Mouse (Mus musculus) midbrain, embryonic 16.5 days (tissue): Measurements from ENCODE around the gene Nat8f4. TPM values are rescaled to one million over a fixed set of nuclear protein-coding genes. Genes with fewer than 3 reads are reported as not detected.
"Not testable (repeated sequence)": the region's sequence is repeated elsewhere in the genome, so short reads cannot be mapped to it uniquely, and the experiment has no call there.

ENCODE experiments used
- ATAC-seq: fragments of 200-750 bp; cut with Nextera tagmentation; 2 replicates; pipeline ENCODE4 v1.8.0; 2017; ENCODE audit warnings: moderate TSS enrichment
- H3K27ac ChIP-seq: fragments of 300-500 bp; sonication (generic); 2 replicates; pipeline ENCODE4 v1.5.1; 2014; ENCODE audit warnings: mild to moderate bottlenecking, low read length, mixed read lengths
- H3K27me3 ChIP-seq: fragments of 300-500 bp; sonication (generic); 2 replicates; pipeline ENCODE4 v1.6.1; 2014; ENCODE audit warnings: low read depth, low read length, mixed read lengths; ENCODE audit not compliant: control insufficient read depth, insufficient read depth
- H3K36me3 ChIP-seq: fragments of 300-500 bp; sonication (generic); 2 replicates; pipeline ENCODE4 v1.6.1; 2014; ENCODE audit warnings: mild to moderate bottlenecking, low read length, moderate library complexity, mixed read lengths; ENCODE audit not compliant: control insufficient read depth, insufficient read depth
- H3K4me1 ChIP-seq: fragments of 300-500 bp; sonication (generic); 2 replicates; pipeline ENCODE4 v1.6.1; 2014; ENCODE audit warnings: mild to moderate bottlenecking, low read length, mixed read lengths; ENCODE audit not compliant: control insufficient read depth, insufficient read depth
- H3K4me2 ChIP-seq: fragments of 300-500 bp; sonication (generic); 2 replicates; pipeline ENCODE4 v1.6.1; 2014; ENCODE audit warnings: mild to moderate bottlenecking, low read length, mixed read lengths
- H3K4me3 ChIP-seq: fragments of 300-500 bp; sonication (generic); 2 replicates; pipeline ENCODE4 v1.5.1; 2014; ENCODE audit warnings: low read depth, mild to moderate bottlenecking, low read length, moderate library complexity, mixed read lengths
- H3K9ac ChIP-seq: fragments of 300-500 bp; sonication (generic); 2 replicates; pipeline ENCODE4 v1.6.1; 2014; ENCODE audit warnings: low read depth, low read length, mixed read lengths
- H3K9me3 ChIP-seq: fragments of 300-500 bp; sonication (generic); replicated peaks from 2 replicates; pipeline ENCODE4 v1.6.1; 2014; ENCODE audit warnings: mild to moderate bottlenecking, low read length, mixed read lengths; ENCODE audit not compliant: control insufficient read depth, poor library complexity, severe bottlenecking
- WGBS: fragments of 180-500 bp; shearing (Covaris S2); extraction: QIAGEN DNeasy Blood & Tissue Kit; methylation state at CpG from one replicate; pipeline ENCODE4 v1.1.7; 2014; 5-methylcytosine and 5-hydroxymethylcytosine counted together
- polyA plus RNA-seq: library from polyadenylated mRNA; unstranded; fragments of >200 nt; fragmentation: Nextera tagmentation; extraction: Ambion mirVana; gene quantifications from 2 replicates; pipeline ENCODE4 v1.2.1, GENCODE M21; 2015

Gene Nat8f4
- polyA plus RNA-seq, 1 experiment from 2014 or later, result 7.0 TPM

- H3K4me2 ChIP-seq, result no peak overlapping the region
- H3K4me3 ChIP-seq, result no peak overlapping the region
- no peak for ATAC-seq
- H3K27me3 ChIP-seq, result no peaks in the 10 kb centered on the region
- H3K9me3 ChIP-seq, result no peaks in the 10 kb centered on the region
- 87% methylated on average over 9 of the region's 9 CpGs for WGBS
- no peak overlapping the region for H3K9ac ChIP-seq
- no peaks in the 10 kb centered on the region for H3K4me1 ChIP-seq
- H3K27ac ChIP-seq, result no peak overlapping the region
- H3K36me3 ChIP-seq, result peaks cover 31% of the 10 kb centered on the region
These were observed 23.1 kb upstream of the Nat8f4 start for GRCm38 (mm10) chr6:85927476-85928464.

GRCm38 (mm10) chr6:85926709-85927108 is 22.0 kb upstream of the Nat8f4 start:
- H3K4me3 ChIP-seq, result no peak overlapping the region
- peaks cover 33% of the 10 kb centered on the region for H3K36me3 ChIP-seq
- no peak overlapping the region for H3K4me2 ChIP-seq
- ATAC-seq, result no peak
- H3K9ac ChIP-seq, result no peak overlapping the region
- 85% methylated on average over 1 of the region's 1 CpGs for WGBS
- H3K27me3 ChIP-seq, result no peaks in the 10 kb centered on the region
- no peaks in the 10 kb centered on the region for H3K9me3 ChIP-seq
- H3K4me1 ChIP-seq, result no peaks in the 10 kb centered on the region
- no peak overlapping the region for H3K27ac ChIP-seq

GRCm38 (mm10) chr6:85923643-85924042 is 19.0 kb upstream of the Nat8f4 start:
- Histone ChIP-seq H3K9ac (no peak overlapping the region), H3K9me3 (no peaks in the 10 kb centered on the region), H3K27ac (no peak overlapping the region), H3K4me2 (no peak overlapping the region), H3K4me3 (no peak overlapping the region), H3K4me1 (no peaks in the 10 kb centered on the region), H3K36me3 (peaks cover 26% of the 10 kb centered on the region), H3K27me3 (no peaks in the 10 kb centered on the region)
- no peak for ATAC-seq
- 100% methylated on average over 1 of the region's 1 CpGs for WGBS

- H3K27ac ChIP-seq, result no peak overlapping the region
- no peak overlapping the region for H3K9ac ChIP-seq
- no peak overlapping the region for H3K4me3 ChIP-seq
- H3K4me1 ChIP-seq, result peaks cover 11% of the 10 kb centered on the region
- H3K4me2 ChIP-seq, result no peak overlapping the region
- H3K27me3 ChIP-seq, result no peaks in the 10 kb centered on the region
- no peaks in the 10 kb centered on the region for H3K9me3 ChIP-seq
- no peak for ATAC-seq
- 88% methylated on average over 4 of the region's 4 CpGs for WGBS
- H3K36me3 ChIP-seq, result peaks cover 7% of the 10 kb centered on the region
These were observed 14.7 kb upstream of the Nat8f4 start for GRCm38 (mm10) chr6:85919401-85919800.

- ATAC-seq, H3K9me3 ChIP-seq, H3K27ac ChIP-seq, H3K9ac ChIP-seq, H3K36me3 ChIP-seq, H3K27me3 ChIP-seq, H3K4me3 ChIP-seq, H3K4me2 ChIP-seq: not testable (repeated sequence)
- 91% methylated on average over 3 of the region's 3 CpGs for WGBS
- peaks cover 14% of the 10 kb centered on the region for H3K4me1 ChIP-seq
These were observed 13.7 kb upstream of the Nat8f4 start for GRCm38 (mm10) chr6:85918341-85918740.

- H3K9me3 ChIP-seq, result no peaks in the 10 kb centered on the region
- no peak for ATAC-seq
- H3K9ac ChIP-seq, result peak overlapping the region; percentile 77
- H3K4me3 ChIP-seq, result peak overlapping the region; percentile 73
- H3K27me3 ChIP-seq, result no peaks in the 10 kb centered on the region
- 78% methylated on average over 6 of the region's 6 CpGs for WGBS
- peak overlapping the region; percentile 86 for H3K4me2 ChIP-seq
- H3K36me3 ChIP-seq, result no peaks in the 10 kb centered on the region
- H3K4me1 ChIP-seq, result peaks cover 14% of the 10 kb centered on the region
- H3K27ac ChIP-seq, result peak overlapping the region; percentile 88
These were observed 11.9 kb upstream of the Nat8f4 start for GRCm38 (mm10) chr6:85916596-85916995.

- H3K27me3 ChIP-seq, H3K36me3 ChIP-seq, H3K9me3 ChIP-seq: not testable (repeated sequence)
- WGBS, result under 1% methylated on average over 59 of the region's 61 CpGs
- peak within 1 kb of the TSS; percentile 88 for H3K27ac ChIP-seq
- H3K4me3 ChIP-seq, result peak within 1 kb of the TSS; percentile 73
- peaks cover 14% of the 10 kb centered on the region for H3K4me1 ChIP-seq
- peak; percentile 97 for ATAC-seq
- H3K4me2 ChIP-seq, result peak within 1 kb of the TSS; percentile 86
- H3K9ac ChIP-seq, result peak within 1 kb of the TSS; percentile 77
These were observed 11.1 kb upstream of the Nat8f4 start, which contains the start of gene Nat8f1 for GRCm38 (mm10) chr6:85915539-85916513. TSS of gene Nat8f1 (minus strand) at chr6:85915687.

- no peaks in the 10 kb centered on the region for H3K36me3 ChIP-seq
- WGBS, result 5% methylated on average over 11 of the region's 11 CpGs
- peak overlapping the region; percentile 73 for H3K4me3 ChIP-seq
- no peaks in the 10 kb centered on the region for H3K9me3 ChIP-seq
- H3K4me1 ChIP-seq, result peaks cover 14% of the 10 kb centered on the region
- ATAC-seq, result peak; percentile 33
- peak overlapping the region; percentile 77 for H3K9ac ChIP-seq
- H3K27ac ChIP-seq, result peak overlapping the region; percentile 88
- H3K27me3 ChIP-seq, result no peaks in the 10 kb centered on the region
- H3K4me2 ChIP-seq, result peak overlapping the region; percentile 86
These were observed 10.5 kb upstream of the Nat8f4 start for GRCm38 (mm10) chr6:85915141-85915538.
